Mouse (Mus musculus): ENCODE data around the gene Nsmf. TPM values are rescaled to one million over a fixed set of nuclear protein-coding genes. Genes with fewer than 3 reads are reported as not detected.

The Nsmf gene
- polyA plus RNA-seq, 1 experiment from 2014 or later: 129 TPM

Small RNA genes lying within 50 kb of the gene (microRNA-seq; reads per million reads assigned to microRNA genes)
- not detected for gene Gm24328
- gene Mir7664: not detected

Other genes with a start within 250 kb of the Nsmf start
- gene Ehmt1, start 134.7 kb upstream of the Nsmf start, polyA plus RNA-seq (2015; fragmentation: Nextera tagmentation; extraction: Ambion mirVana): 152 and 156 TPM in 2 replicates
- gene Arrdc1, start 119.1 kb upstream of the Nsmf start, polyA plus RNA-seq (2015; fragmentation: Nextera tagmentation; extraction: Ambion mirVana): 19.1 and 21.5 TPM in 2 replicates
- gene Zmynd19, start 104.6 kb upstream of the Nsmf start, polyA plus RNA-seq (2015; fragmentation: Nextera tagmentation; extraction: Ambion mirVana): 10.2 and 12.1 TPM in 2 replicates
- gene Dph7, start 92.0 kb upstream of the Nsmf start, polyA plus RNA-seq (2015; fragmentation: Nextera tagmentation; extraction: Ambion mirVana): 35.5 and 38.8 TPM in 2 replicates
- 163 and 175 TPM in 2 replicates for gene Mrpl41, start 79.3 kb upstream of the Nsmf start, polyA plus RNA-seq (2015; fragmentation: Nextera tagmentation; extraction: Ambion mirVana)
- 2.4 and 3.5 TPM in 2 replicates for gene Pnpla7, start 78.3 kb upstream of the Nsmf start, polyA plus RNA-seq (2015; fragmentation: Nextera tagmentation; extraction: Ambion mirVana)
- gene Entpd8, start 25.9 kb downstream of the Nsmf start, polyA plus RNA-seq (2015; fragmentation: Nextera tagmentation; extraction: Ambion mirVana): not detected in 2 replicates
- gene Noxa1, start 40.8 kb downstream of the Nsmf start, polyA plus RNA-seq (2015; fragmentation: Nextera tagmentation; extraction: Ambion mirVana): not detected in 2 replicates
- 29.2 and 30.8 TPM in 2 replicates for gene Nrarp, start 126.4 kb downstream of the Nsmf start, polyA plus RNA-seq (2015; fragmentation: Nextera tagmentation; extraction: Ambion mirVana)
- 0.66 and 0.78 TPM in 2 replicates for gene Tor4a, start 142.5 kb downstream of the Nsmf start, polyA plus RNA-seq (2015; fragmentation: Nextera tagmentation; extraction: Ambion mirVana)
- 95.4 and 104 TPM in 2 replicates for gene Nelfb, start 157.1 kb downstream of the Nsmf start, polyA plus RNA-seq (2015; fragmentation: Nextera tagmentation; extraction: Ambion mirVana)
- gene Stpg3, start 160.3 kb downstream of the Nsmf start, polyA plus RNA-seq (2015; fragmentation: Nextera tagmentation; extraction: Ambion mirVana): not detected in 2 replicates
- gene Fam166a, start 164.4 kb downstream of the Nsmf start, polyA plus RNA-seq (2015; fragmentation: Nextera tagmentation; extraction: Ambion mirVana): 0.21 TPM in 1 of 2 replicates, not detected in the other
- 448 and 518 TPM in 2 replicates for gene Tubb4b, start 170.3 kb downstream of the Nsmf start, polyA plus RNA-seq (2015; fragmentation: Nextera tagmentation; extraction: Ambion mirVana)
- not detected in 2 replicates for gene Slc34a3, start 180.0 kb downstream of the Nsmf start, polyA plus RNA-seq (2015; fragmentation: Nextera tagmentation; extraction: Ambion mirVana)
- not detected in 2 replicates for gene Rnf224, start 182.4 kb downstream of the Nsmf start, polyA plus RNA-seq (2015; fragmentation: Nextera tagmentation; extraction: Ambion mirVana)
- gene Rnf208, start 187.9 kb downstream of the Nsmf start, polyA plus RNA-seq (2015; fragmentation: Nextera tagmentation; extraction: Ambion mirVana): 43.1 and 43.2 TPM in 2 replicates
- 0.29 TPM in 1 of 2 replicates, not detected in the other for gene Cysrt1, start 188.1 kb downstream of the Nsmf start, polyA plus RNA-seq (2015; fragmentation: Nextera tagmentation; extraction: Ambion mirVana)
- gene AL732309.1, start 192.5 kb downstream of the Nsmf start, polyA plus RNA-seq (2015; fragmentation: Nextera tagmentation; extraction: Ambion mirVana): 4.4 and 7.1 TPM in 2 replicates
- gene Tmem203, start 201.1 kb downstream of the Nsmf start, polyA plus RNA-seq (2015; fragmentation: Nextera tagmentation; extraction: Ambion mirVana): 19.4 and 20.3 TPM in 2 replicates
- gene Tprn, start 208.3 kb downstream of the Nsmf start, polyA plus RNA-seq (2015; fragmentation: Nextera tagmentation; extraction: Ambion mirVana): 9.7 and 10.8 TPM in 2 replicates
- gene Ssna1, start 218.1 kb downstream of the Nsmf start, polyA plus RNA-seq (2015; fragmentation: Nextera tagmentation; extraction: Ambion mirVana): 233 and 245 TPM in 2 replicates
- 126 and 148 TPM in 2 replicates for gene Anapc2, start 218.1 kb downstream of the Nsmf start, polyA plus RNA-seq (2015; fragmentation: Nextera tagmentation; extraction: Ambion mirVana)
- not detected in 2 replicates for gene Tmem210, start 233.8 kb downstream of the Nsmf start, polyA plus RNA-seq (2015; fragmentation: Nextera tagmentation; extraction: Ambion mirVana)
- gene Lrrc26, start 235.6 kb downstream of the Nsmf start, polyA plus RNA-seq (2015; fragmentation: Nextera tagmentation; extraction: Ambion mirVana): 0.14 TPM in 1 of 2 replicates, not detected in the other

Data from forebrain, embryonic 13.5 days (tissue).